Mouse (Mus musculus): ENCODE results near the gene Nup107.
A peak's percentile ranks its signal among the peaks of the same experiment; 100 is the strongest.
"Not testable (repeated sequence)": the region's sequence is repeated elsewhere in the genome, so short reads cannot be mapped to it uniquely, and the experiment has no call there.

The Nup107 gene

GRCm38 (mm10) chr10:117732962-117733592, 59.4 kb downstream of the Nup107 start:
- no peak for DNase-seq

GRCm38 (mm10) chr10:117732184-117732583, 60.3 kb downstream of the Nup107 start:
- no peak for DNase-seq

GRCm38 (mm10) chr10:117731244-117732101, 61.0 kb downstream of the Nup107 start:
- DNase-seq, result peak; percentile 19 to 34

GRCm38 (mm10) chr10:117730637-117731203, 61.8 kb downstream of the Nup107 start:
- no peak for DNase-seq

GRCm38 (mm10) chr10:117730140-117730539, 62.4 kb downstream of the Nup107 start:
- DNase-seq, result no peak

GRCm38 (mm10) chr10:117729139-117729814, 63.2 kb downstream of the Nup107 start:
- DNase-seq, result no peak

GRCm38 (mm10) chr10:117728574-117728973, 63.9 kb downstream of the Nup107 start:
- no peak for DNase-seq

- no peak for DNase-seq
Measured at GRCm38 (mm10) chr10:117727518-117728110, 64.9 kb downstream of the Nup107 start.

GRCm38 (mm10) chr10:117726888-117727385, 65.6 kb downstream of the Nup107 start:
- no peak for DNase-seq

GRCm38 (mm10) chr10:117726350-117726749, 66.2 kb downstream of the Nup107 start:
- no peak for DNase-seq

- no peak for DNase-seq
Measured at GRCm38 (mm10) chr10:117725671-117726070, 66.8 kb downstream of the Nup107 start.

GRCm38 (mm10) chr10:117724804-117725361, 67.6 kb downstream of the Nup107 start:
- DNase-seq, result no peak

- no peak for DNase-seq
Measured at GRCm38 (mm10) chr10:117724136-117724718, 68.3 kb downstream of the Nup107 start.

GRCm38 (mm10) chr10:117718161-117719119, 74.1 kb downstream of the Nup107 start:
- peak in 1 of 2 experiments; percentile 19 for DNase-seq

GRCm38 (mm10) chr10:117717583-117717982, 74.9 kb downstream of the Nup107 start:
- no peak for DNase-seq

- no peak for DNase-seq
Measured at GRCm38 (mm10) chr10:117716686-117717085, 75.8 kb downstream of the Nup107 start.

GRCm38 (mm10) chr10:117715654-117716053, 76.9 kb downstream of the Nup107 start:
- not testable (repeated sequence) for DNase-seq

GRCm38 (mm10) chr10:117714928-117715500, 77.5 kb downstream of the Nup107 start:
- DNase-seq, result no peak

GRCm38 (mm10) chr10:117714048-117714545, 78.4 kb downstream of the Nup107 start:
- no peak for DNase-seq

- no peak for DNase-seq
Measured at GRCm38 (mm10) chr10:117713466-117713865, 79.0 kb downstream of the Nup107 start.
